Mouse (Mus musculus) heart, adult 18-20 months (tissue): Measurements from ENCODE around the gene Rictor. TPM values are rescaled to one million over a fixed set of nuclear protein-coding genes. Genes with fewer than 3 reads are reported as not detected.

Experiments used
- DNase-seq, 2 experiments: peaks; one replicate each; pipeline ENCODE4 v3.0.0; 2021 to 2022; ENCODE audit warnings: mixed read lengths in 1 of 2
- long read RNA-seq, 2 experiments: library from polyadenylated mRNA; stranded (forward); transcript quantifications; one replicate each; pipeline ENCODE4 v2.0.0; 2021
- total RNA-seq, 2 experiments: library from RNA; stranded (reverse); gene quantifications; 2 replicates each; pipeline ENCODE4 v1.2.3; 2021

The Rictor gene
- 10 to 100 TPM; 11.6 to 13.1 TPM for total RNA-seq
- long read RNA-seq, experiment 1, partial matches to known transcripts = 1 of 1 reads
- long read RNA-seq, experiment 1, other reads (novel, unspliced or antisense) = 0 of 1 reads
- long read RNA-seq, experiment 2 = 0 reads

DNA sequence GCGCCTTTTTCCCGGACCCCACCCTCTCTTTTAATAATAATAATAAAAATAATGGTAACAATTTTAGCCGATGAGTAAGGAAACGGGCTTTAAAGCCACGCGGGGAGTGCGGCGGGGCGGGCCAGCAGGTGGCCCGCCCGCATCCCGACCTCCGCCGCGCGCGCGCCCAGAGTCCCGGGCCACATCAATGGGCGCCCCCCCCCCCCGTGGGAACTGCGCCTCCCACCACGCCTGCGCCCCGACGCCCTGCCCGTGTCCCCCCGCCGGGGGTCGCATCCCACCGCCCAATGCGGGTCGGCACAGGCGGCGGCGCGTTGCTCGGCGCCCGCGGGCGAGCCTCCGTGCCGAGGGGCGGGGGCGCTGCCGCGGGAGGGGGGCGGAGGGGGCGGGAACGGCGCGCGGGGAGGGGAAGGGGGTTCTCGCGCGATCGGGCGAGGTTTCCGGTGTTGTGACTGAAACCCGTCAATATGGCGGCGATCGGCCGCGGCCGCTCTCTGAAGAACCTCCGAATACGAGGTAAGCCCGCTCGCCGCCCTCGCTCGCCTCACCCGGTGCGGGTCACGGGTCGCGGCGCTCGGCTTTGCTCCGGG is at the start of gene Rictor:
Rictor (plus strand) TSS at position 444 of the 590 bp plus-strand sequence.
- DNase-seq = peak; percentile 84 to 91

DNA sequence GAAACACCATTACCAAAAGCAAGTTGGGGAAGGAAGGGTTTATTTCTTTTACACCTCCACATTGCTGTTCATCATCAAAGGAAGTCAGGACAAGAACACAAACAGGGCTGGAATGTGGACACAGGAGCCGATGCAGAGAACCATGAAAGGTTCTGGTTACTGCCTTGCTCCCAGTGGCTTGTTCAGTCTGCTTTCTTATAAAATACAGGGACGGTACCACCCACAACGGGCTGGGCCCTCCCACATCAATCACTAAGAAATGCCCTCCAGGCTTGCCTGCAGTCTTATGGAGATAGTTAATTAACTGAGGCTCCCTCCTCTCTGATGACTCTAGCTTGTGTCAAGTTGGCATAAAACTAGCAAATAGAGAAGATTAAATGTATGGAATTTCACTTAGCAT is 46.2 kb upstream of the Rictor start:
- DNase-seq = no peak

DNA sequence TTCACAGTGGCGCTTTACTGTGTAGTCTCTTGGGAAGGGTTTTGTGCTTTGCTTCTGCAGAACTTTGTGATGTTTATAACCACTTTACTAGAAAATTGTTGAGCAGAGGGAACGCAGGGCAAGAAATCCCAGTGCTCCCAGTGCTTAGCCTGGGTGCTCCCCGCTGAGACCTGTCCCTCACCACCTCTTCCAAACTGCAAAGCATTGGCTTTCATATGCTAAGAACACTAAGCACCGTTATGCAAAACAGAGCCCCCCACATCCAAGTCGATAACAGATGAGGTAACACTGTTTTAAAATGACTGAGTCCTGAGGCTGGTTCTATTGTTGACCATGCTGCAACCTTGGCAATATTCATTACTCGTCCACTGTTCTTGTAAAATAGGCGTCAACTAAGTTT is 44.2 kb upstream of the Rictor start:
- DNase-seq = no peak

DNA sequence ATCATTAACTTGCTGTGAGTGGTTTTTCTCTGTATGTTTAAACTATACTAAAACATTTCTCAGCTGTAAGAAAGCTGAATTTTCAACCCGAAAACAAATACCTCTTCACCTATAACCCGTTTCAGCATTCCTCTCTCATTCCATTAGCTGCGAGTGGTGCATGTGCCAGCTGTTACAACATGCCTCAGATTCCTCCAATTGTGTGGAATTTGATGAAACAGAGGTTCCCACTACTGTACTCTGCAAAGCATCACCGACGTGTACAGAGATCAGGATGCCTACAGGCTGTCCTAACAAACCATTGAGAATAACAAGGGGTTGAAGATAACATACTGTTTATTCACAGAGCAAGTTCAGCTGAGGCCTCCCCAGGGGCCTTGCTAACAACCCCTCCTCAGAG is 42.1 kb upstream of the Rictor start:
- no peak for DNase-seq

DNA sequence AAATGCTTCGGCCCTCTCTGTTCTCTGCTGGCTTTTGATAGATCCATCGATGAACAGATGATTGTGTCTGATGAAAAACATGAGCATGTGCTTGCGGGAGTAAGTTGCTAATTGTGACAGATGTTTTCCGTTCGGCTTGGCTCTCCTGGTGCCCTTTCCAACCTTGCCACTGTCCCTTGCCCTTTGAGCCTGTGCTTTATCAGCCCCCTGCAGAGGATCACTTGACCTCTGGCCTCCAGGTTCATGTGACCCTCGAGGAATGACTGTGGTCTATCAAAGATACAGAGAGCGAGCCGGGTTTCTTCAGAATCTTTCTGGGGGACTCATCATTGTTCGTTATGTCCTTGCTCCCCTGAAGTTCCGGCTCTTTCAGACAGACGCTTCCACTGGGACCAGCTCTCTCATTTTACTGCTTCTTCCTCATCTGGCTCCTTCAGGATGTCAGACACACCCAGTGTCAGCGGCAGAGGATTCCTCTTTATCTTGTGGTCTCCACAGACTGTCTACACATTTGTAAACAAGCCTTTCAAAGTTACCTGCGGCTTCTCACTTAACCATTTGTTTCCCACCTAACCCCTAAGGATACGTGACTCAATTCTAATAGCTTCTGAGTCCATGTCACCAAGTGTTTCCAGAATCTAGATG is 39.3 kb upstream of the Rictor start:
- no peak for DNase-seq

DNA sequence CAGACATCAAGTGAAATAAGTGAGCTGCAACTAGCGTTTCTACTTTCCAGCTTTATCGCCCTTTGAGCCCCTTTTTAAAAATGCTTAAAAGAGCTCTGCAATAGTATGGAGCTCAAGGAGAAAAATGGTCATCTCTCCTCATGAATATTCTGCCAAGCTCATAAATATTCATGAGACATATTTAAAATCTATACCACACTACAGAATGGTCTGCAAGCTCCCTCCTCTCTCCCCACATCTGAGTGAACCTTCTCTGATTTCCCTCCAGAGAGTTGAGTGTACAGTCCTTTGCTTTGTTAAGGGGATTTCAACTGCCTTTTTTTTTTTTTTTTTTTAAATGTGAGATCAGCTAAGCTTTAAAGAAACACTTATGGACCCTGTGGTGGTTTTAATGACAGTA is 29.7 kb upstream of the Rictor start:
- no peak for DNase-seq

DNA sequence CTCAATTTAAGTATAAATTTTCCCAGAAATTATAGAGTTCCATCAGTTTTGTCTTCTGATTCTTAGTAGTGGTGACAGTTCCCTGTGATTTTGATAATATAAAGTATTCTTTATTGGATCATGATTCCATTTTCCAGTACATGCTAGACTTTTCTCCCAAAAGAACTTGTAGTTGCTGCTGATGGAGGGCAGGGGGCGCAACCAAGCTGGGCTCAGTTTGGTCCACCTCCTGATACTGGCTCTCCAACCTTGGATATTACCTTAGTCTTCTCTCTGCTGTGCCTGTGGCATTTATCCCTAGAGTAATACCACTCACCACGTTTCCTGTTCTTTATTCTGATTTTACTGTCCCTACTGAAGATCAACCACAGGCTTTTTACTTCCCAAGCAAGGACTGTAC is 6.0 kb upstream of the Rictor start:
- DNase-seq = no peak

DNA sequence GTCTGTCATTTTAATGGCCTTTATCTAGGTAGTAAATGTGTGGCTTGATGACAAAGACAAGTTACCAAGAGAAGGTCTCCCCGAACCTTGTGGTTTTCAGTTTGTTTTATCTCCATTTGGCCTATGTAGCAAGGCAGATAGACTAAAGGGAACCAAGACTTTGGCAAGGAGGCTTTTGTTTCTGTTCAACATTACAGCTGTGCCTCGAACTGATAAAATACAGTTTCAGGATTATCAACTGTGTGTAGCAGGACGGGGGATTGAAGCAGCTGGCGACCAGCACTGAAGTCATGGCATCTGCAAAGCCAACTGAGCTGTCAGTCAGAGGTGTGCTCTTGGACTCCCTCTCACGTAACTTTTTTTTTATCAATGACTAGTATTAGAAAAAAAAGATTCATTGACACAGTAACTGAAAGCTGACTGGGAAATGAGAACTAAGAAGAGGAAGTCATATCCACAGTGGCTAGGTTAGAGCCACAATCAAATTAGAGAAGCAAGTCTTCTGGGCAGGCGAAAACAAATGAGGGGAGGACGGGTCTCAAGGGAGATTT is 2.8 kb upstream of the Rictor start:
- DNase-seq = no peak

DNA sequence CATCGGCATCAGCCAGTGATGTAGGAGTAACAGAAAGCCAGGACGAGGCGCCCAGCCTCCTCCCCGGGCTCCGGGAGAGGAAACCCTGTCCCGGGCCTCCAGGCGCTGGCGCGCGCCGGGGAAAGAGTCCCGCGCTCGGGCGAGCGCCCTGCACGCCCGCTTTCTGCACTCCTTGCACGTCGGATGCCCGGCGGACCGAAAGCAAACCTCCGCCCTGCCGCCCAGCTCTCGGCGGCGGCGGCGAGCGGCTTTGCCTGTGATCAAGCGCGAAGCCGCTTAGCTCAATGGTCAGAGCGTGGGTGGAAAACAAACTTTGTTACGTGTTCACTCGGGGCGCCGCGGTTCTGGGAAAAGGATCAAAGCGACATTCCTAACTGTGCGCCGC is 636 bp upstream of the Rictor start:
- peak in 1 of 2 experiments; percentile 73 for DNase-seq

DNA sequence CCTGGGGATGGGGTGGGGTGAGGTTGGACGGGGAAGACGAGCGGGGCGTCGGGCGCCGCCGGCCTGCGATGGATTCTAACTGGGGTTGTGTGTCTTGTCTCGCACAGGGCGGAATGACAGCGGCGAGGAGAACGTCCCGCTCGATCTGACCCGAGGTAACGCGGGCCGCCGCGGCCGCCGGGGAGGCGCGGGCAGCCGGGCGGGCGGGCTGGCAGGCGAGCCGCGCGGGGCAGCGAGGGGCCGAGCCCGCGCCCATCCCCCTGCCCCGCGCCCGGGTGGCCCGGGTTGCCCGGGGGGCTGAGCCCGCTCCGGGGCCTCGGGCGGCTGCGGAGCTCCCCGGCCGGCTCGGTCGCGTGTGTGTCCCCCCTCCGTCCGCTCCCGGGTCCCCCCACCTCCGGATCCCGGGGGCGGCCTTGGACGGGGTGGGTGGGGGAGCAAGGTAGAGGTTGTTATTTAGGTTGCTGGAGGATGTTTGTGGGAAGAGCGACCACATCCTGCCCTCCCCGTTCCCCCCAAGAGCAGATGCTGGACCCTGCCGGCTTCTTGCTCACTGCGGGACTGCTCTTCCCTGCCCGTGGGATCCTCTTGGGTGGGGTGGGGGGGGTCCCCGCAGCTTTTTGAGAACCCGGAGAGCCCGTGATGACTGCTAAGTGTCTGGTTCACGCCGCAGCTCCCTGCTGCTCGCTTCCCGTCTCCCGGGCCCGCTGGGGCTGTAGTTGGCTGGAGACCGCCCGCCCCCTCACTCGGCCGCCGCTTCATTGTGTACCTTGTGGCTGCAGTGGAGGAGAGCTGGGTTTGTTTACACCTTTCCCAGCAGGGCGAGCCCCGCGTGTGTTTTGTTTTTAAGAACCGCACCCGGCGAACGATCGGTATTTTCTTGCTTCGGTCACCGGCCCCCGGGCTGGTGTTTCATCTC is 605 bp downstream of the Rictor start:
- peak; percentile 31 to 53 for DNase-seq

DNA sequence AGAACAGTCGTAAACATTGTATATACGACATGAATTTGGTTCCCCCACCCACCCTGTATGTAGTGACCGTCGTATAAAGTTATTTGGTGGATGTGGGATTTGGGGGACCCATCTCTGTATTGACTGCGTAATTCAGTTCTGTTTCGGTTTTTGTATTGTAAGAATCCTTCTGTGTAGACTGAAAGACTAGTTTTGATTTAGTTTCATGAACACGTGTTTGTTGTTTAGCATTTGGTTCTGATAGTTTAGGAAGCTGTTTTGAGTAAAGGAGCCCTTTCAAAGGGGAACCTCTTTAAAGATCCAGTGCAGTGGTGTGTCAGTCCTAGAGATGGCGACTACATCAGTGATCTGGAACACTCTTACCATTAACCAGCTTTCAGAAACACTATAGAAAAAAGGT is 1.4 kb downstream of the Rictor start:
- no peak for DNase-seq

DNA sequence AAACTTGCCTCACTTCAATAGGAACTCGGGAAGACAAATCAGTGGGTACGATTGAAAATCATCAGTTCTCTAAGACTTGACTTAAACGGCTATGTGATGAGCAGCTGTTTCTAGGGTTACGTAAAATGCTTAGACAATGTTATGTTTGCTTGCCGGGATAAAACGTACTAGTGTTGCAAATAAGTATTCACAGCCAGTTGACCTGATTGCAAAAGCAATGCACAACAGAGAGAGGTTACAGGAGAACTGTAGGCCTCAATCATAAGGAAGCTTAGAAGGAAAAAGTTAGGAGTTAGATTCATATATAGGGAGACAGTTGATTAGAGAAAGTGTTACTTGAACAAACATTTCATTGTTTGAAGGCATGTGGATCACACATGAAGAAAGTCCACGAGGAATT is 2.2 kb downstream of the Rictor start:
- no peak for DNase-seq

DNA sequence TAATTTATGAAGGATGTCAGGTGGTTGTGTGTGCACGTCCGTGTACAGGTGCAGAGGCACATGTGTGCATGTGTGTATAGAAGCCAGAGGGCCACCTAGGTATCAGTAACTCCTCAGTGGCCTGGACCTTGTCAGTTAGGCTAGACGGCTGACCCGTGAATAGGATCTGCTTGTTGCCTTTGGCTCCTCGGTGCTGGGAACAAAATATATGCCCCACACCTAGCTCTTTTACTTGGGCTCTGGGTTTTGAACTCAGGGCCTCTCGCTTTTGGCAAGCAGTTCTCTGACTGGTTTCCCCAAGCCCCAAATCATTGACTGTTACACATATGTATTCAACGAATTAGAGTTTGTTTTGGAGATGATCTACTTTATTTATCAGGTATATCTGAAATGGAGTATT is 3.0 kb downstream of the Rictor start:
- no peak for DNase-seq

DNA sequence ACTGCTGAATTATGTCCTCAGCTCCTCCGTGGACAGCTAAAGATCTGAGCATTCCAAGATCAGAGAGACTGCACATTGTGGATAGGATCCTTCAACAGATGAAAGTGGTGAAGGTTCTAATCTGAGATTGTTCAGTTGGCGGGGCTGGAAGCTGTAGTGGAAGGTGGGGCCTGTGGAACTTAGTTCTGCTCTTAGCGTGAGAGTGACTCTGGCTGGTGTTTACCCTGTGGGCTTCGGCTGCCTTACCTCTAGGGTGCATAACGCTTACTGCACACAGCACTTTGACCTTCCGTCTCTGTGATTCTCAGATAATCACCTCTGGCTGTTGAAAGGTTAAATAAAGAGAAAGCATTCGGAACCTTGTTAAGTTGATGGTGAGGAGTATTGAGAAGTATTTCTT is 6.6 kb downstream of the Rictor start:
- DNase-seq = no peak

DNA sequence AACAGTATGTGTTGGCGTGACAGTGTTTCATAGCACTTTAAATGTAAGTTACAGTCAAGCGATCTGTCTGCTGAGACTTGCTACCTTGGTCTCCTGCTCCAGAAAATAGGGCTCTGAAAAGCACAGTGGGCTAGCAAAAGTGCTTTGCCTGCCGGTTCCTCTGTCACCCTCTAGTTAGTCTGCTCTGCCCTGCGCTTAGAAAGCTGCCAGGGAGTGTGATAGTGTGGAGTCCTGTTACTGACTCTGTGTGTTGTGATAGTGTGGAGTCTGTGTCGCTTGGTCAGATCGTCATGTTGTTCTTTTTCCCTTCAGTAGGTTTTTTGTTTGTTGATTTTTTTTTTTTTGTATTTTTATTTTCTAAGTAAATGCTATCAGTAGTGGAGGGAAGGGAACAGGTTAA is 7.1 kb downstream of the Rictor start:
- no peak for DNase-seq

DNA sequence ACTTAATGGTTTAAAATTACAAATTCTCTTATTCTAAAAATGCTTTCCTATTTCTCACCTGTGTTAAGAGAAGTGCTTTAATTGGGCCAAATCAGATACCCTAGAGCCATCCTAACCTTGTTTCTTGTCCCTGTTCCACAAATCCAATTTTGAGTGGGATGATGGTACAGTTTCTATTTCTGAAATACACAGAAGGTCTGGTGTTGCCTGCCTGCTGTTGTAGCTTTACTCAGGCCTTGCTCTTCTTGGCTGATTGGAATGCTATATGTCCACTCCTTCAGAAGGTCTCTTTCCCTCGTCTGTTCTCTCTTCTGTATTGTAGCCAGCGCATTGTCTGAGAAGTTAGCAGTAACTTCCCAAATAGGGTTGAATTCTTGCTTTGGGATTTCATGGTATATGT is 13.2 kb downstream of the Rictor start:
- no peak for DNase-seq

DNA sequence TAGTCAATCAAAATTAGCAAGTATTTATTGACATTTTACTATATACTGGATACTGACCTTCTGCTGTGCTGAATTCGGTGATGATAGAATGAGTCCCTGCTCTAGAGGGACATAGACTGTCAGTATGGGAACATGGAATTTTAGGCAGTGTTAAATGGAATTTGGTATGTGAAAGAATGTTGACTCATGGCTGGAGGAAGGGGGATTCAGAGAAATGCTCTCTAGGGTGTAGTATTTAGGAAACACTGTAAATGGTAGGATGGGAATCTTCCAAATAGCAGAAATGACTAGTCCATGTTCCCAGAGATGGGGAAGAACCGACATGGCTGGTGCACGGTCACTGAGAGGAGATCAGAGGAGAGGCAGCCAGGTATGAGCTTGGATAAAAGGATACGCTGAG is 13.6 kb downstream of the Rictor start:
- DNase-seq = no peak

DNA sequence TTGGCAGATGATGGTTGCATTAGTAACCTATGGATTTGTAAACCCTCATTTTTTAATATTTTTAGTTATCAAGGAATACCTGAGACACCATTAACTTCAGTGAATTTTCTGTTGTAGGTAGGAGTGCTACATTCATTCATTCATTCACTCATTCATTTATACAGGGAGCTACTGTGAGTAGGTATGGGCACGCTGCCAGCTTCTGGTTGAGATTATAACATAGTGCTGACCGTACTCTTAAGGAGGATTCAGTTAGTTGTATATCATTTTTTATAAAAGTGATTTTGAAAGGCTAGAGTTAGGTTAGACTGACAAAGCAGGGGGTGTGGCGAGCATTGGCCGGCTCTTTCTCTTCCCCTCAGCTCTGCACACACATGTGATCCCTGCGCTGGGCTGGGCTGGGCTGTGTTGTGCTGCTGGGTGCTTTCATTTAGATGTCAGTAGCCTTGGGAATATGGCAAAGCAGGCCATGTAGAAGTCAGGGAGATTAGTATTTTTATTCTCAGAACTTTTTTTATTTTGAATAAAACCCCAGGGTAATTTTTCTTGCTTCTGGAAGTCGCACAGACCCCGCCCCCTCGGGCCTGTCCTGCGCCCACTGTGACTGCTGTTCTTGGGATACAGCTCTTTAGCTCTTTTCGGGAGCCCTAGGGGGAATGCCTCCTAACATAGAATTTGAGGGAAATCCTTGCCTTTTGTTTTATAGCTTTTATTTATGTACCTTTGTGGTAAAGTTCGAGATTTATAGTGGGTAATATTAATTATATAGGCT is 14.4 kb downstream of the Rictor start:
- no peak for DNase-seq

DNA sequence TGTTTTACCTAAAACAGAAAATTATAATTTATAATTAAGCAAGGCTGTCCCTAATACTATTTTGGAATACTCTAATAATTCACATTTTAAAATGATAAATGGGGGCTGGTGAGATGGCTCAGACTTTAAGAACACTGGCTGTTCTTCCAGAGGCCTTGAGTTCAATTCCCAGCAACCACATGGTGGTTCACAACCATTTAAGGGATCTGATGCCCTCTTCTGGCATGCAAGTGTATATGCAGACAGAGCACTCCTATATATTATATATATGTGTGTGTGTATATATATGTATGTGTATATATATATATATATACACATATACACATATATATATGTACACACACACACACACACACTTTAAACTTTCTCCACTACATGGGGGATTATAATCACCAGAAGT is 15.2 kb downstream of the Rictor start:
- DNase-seq = no peak

DNA sequence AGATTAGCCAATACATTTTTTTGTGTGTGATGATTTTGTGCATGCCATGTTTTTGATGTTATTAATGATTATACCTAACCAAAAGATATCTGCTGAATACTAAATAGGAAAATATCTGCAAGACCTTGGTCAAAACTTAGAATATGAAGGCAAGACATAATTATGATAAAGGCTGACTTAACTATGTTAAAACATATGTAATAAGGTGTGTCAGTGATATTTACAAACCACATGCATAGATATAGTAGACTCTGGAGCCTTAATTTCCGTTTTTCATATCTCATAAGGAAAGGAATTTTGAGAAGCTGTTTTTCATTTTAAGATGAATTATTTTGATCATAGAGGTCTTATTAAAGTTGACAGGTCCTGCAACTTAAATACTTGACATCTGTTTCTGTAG is 16.3 kb downstream of the Rictor start:
- DNase-seq = no peak

DNA sequence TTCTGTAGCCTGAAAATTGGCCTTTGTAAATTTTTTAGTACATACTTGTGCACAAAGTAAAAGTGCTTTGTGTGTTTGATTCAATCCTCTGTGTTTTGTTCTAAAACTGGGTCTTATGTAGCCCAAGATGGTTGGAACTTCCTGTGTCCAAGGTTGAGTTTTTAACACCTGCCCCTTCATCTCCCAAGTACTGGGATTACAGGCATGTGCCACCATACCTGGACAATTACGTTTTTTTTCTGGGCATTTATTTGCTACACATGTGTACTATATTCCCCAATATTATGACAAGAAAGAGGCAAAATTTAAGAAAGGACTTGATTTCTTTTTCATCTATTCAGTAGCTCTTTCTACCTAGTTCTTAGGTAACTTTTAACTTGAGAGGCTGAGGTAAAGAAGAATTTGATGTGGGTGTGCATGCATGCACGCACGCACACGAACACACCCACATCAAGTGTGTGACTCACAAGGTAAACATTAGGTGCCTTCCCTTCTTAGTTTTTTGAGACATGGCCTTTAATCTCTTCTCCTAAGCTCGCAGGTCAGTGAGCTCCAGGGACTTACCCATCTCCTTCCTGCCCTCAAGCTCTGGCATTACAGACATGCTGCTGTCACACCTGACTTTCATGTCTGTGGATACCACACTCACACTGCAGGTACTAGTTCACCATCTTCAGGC is 18.1 kb downstream of the Rictor start:
- no peak for DNase-seq

DNA sequence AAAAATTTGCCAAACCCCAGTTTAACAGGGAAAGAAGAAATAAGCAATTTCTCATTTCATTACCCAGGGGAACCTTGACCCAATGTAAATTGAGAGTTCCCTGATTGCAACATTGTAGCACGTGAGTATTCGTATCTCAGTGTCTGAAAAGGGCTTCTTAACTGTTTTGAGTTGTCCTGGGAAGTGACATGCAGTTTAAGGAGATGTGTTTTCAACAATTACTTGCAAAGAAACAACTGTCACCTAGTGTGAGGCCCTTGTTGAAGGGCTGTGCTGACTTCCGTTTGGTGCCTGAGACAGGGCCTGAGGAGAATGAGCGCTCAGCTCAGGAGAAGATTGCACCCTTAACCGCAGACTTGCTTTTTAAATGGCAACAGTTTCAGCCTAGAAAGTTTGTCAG is 24.9 kb downstream of the Rictor start:
- DNase-seq = peak; percentile 20 to 21
